Mouse (Mus musculus) neural tube, embryonic 14.5 days (tissue): ENCODE results near the gene Dennd4c. TPM values are rescaled to one million over a fixed set of nuclear protein-coding genes. Genes with fewer than 3 reads are reported as not detected.

Source experiments
- ATAC-seq: fragments of 200-750 bp; cut with Nextera tagmentation; 2 replicates; pipeline ENCODE4 v1.8.0; 2017; ENCODE audit warnings: low read depth, mild to moderate bottlenecking, moderate TSS enrichment, moderate library complexity
- H3K27ac ChIP-seq: fragments of 300-500 bp; sonication (generic); 2 replicates; pipeline ENCODE4 v1.5.1; 2014; ENCODE audit warnings: low read depth, mild to moderate bottlenecking, control low read depth, low read length, moderate library complexity, mixed read lengths
- H3K27me3 ChIP-seq: fragments of 300-500 bp; sonication (generic); 2 replicates; pipeline ENCODE4 v1.6.1; 2014; ENCODE audit warnings: low read length; ENCODE audit not compliant: control insufficient read depth, insufficient read depth
- H3K36me3 ChIP-seq: fragments of 300-500 bp; sonication (generic); 2 replicates; pipeline ENCODE4 v1.6.1; 2014; ENCODE audit warnings: low read length, mixed read lengths; ENCODE audit not compliant: control insufficient read depth, insufficient read depth
- H3K4me1 ChIP-seq: fragments of 300-500 bp; sonication (generic); 2 replicates; pipeline ENCODE4 v1.6.1; 2014; ENCODE audit warnings: low read length; ENCODE audit not compliant: control insufficient read depth, insufficient read depth
- H3K4me2 ChIP-seq: fragments of 300-500 bp; sonication (generic); 2 replicates; pipeline ENCODE4 v1.6.1; 2014; ENCODE audit warnings: mild to moderate bottlenecking, low read depth, low read length, control low read depth
- H3K4me3 ChIP-seq: fragments of 300-500 bp; sonication (generic); 2 replicates; pipeline ENCODE4 v1.5.1; 2014; ENCODE audit warnings: low read depth, low read length, control low read depth, mixed read lengths
- H3K9ac ChIP-seq: fragments of 300-500 bp; sonication (generic); replicated peaks from 2 replicates; pipeline ENCODE4 v1.6.1; 2014; ENCODE audit warnings: low read depth, mild to moderate bottlenecking, control low read depth, low read length, mixed read lengths
- H3K9me3 ChIP-seq: fragments of 300-500 bp; sonication (generic); 2 replicates; pipeline ENCODE4 v1.6.1; 2016; ENCODE audit warnings: low read length; ENCODE audit not compliant: control insufficient read depth
- WGBS: fragments of 180-500 bp; shearing (Covaris S2); extraction: QIAGEN DNeasy Blood & Tissue Kit; methylation state at CpG from one replicate; pipeline ENCODE4 v1.1.7; 2014; 5-methylcytosine and 5-hydroxymethylcytosine counted together
- polyA plus RNA-seq: library from polyadenylated mRNA; unstranded; fragments of >200 nt; fragmentation: Nextera tagmentation; extraction: Ambion mirVana; gene quantifications from 2 replicates; pipeline ENCODE4 v1.2.1, GENCODE M21; 2014

The Dennd4c gene
- polyA plus RNA-seq, 1 experiment from 2014 or later, result 4.3 TPM

DNA sequence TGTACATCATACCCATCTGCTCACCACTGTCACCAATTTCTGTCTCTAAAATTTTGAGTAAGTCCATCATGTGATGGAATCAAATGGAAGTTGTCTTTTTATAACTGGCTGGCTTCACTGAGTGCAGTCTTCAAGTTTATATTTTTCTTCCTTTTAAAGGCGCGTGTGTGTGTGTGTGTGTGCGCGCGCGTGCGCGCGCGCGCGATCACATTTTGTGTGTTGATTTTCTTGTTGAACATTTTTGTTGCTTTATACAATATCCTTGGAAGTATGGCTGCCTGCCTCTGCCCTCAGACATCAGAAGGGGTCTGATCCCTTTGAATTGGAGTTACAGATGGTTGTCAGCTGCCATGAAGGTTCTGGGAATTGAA is 109.7 kb downstream of the Dennd4c start:
- H3K9ac ChIP-seq, result peak overlapping the region; percentile 100
- H3K27ac ChIP-seq, result peak overlapping the region; percentile 95
- H3K9me3 ChIP-seq, result no peaks in the 10 kb centered on the region
- 57% methylated on average over 12 of the region's 12 CpGs for WGBS
- peak overlapping the region; percentile 96 for H3K4me3 ChIP-seq
- peak overlapping the region; percentile 69 for H3K4me2 ChIP-seq
- no peak for ATAC-seq
- H3K4me1 ChIP-seq, result peaks cover 14% of the 10 kb centered on the region
- 0 out of 2 replicates have a peak, but pooled peaks cover 2% of the 10 kb centered on the region for H3K27me3 ChIP-seq
- peaks cover 22% of the 10 kb centered on the region for H3K36me3 ChIP-seq

- H3K4me1 ChIP-seq, result no peaks in the 10 kb centered on the region
- H3K27me3 ChIP-seq, result no peaks in the 10 kb centered on the region
- H3K4me3 ChIP-seq, result no peak overlapping the region
- H3K9me3 ChIP-seq, result no peaks in the 10 kb centered on the region
- 83% methylated on average over 5 of the region's 5 CpGs for WGBS
- no peak overlapping the region for H3K4me2 ChIP-seq
- no peak overlapping the region for H3K27ac ChIP-seq
- no peak overlapping the region for H3K9ac ChIP-seq
- ATAC-seq, result no peak
- H3K36me3 ChIP-seq, result no peaks in the 10 kb centered on the region
Measured at GRCm38 (mm10) chr4:86864087-86864486, 115.7 kb downstream of the Dennd4c start.

- H3K27ac ChIP-seq, result no peak overlapping the region
- no peaks in the 10 kb centered on the region for H3K9me3 ChIP-seq
- no peak overlapping the region for H3K9ac ChIP-seq
- H3K36me3 ChIP-seq, result no peaks in the 10 kb centered on the region
- peaks cover 3% of the 10 kb centered on the region; the same call in 1 of the 2 replicates for H3K27me3 ChIP-seq
- no peak overlapping the region for H3K4me2 ChIP-seq
- no peak for ATAC-seq
- H3K4me1 ChIP-seq, result no peaks in the 10 kb centered on the region; the same call in 1 of the 2 replicates
- no peak overlapping the region for H3K4me3 ChIP-seq
Measured at GRCm38 (mm10) chr4:86871988-86872387, 123.6 kb downstream of the Dennd4c start.

DNA sequence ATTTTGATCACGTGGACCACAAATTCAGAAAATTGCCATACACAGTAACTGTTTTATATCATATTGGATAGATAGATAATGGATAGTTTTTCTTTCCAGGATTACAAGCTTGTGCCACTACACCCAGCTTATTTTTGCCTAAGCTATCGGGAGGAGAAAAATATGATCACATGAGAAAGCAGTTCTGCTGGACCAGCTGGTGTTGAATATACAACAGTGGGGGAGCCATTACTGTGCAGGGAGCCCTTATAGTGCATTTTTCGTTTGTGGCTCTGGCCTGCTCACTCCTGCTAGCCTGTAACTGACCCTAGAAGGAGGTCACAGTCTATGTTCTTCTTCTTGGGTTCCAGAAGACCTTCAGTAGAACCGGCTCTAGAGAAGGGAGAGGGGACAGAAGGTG is 124.7 kb downstream of the Dennd4c start:
- ATAC-seq, result no peak
- H3K9ac ChIP-seq, result no peak overlapping the region

GRCm38 (mm10) chr4:86874146-86874847 is 125.9 kb downstream of the Dennd4c start, which contains the start of gene Acer2:
Acer2 (plus strand) TSS chr4:86874396.
- Histone ChIP-seq H3K36me3 (no peaks in the 10 kb centered on the region), H3K9ac (peak within 1 kb of the TSS; percentile 64), H3K4me2 (peak within 1 kb of the TSS; percentile 87), H3K9me3 (no peaks in the 10 kb centered on the region), H3K27me3 (peaks cover 3% of the 10 kb centered on the region; the same call in 1 of the 2 replicates), H3K4me3 (peak within 1 kb of the TSS; percentile 57), H3K27ac (0 out of 2 replicates have a peak within 1 kb of the TSS, but pooled peaks have one; percentile 34), H3K4me1 (no peaks in the 10 kb centered on the region; the same call in 1 of the 2 replicates)
- ATAC-seq, result peak; percentile 96
- WGBS, result under 1% methylated on average over 52 of the region's 60 CpGs

More for the DNA sequence above, 124.7 kb downstream of the Dennd4c start:
- Histone ChIP-seq H3K27me3 (peaks cover 3% of the 10 kb centered on the region; the same call in 1 of the 2 replicates), H3K4me1 (no peaks in the 10 kb centered on the region; the same call in 1 of the 2 replicates), H3K9me3 (no peaks in the 10 kb centered on the region), H3K27ac (no peak overlapping the region), H3K4me2 (no peak overlapping the region), H3K4me3 (no peak overlapping the region), H3K36me3 (no peaks in the 10 kb centered on the region)
- 50% methylated on average over 4 of the region's 4 CpGs for WGBS

DNA sequence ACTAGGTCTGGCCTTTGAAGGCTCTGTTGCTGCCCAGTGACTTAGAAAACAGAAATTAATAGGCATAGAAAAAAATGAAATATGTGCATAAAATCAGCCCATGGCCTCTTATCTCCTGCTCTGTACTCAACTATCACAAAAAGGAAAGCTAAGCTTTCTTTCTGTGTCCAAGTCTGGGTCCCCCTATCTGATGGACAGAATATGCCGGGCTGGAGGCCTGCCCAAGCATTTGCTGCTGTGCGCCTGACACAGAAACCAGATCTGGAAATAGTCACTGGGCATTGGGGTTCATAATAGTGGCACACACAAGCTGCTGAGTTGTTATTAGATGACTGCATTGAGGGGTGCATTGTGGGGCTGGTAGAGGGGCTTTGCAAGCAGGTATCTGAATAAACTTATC is 131.1 kb downstream of the Dennd4c start:
- Histone ChIP-seq H3K4me1 (no peaks in the 10 kb centered on the region; the same call in 1 of the 2 replicates), H3K9me3 (no peaks in the 10 kb centered on the region), H3K4me2 (no peak overlapping the region), H3K27me3 (no peaks in the 10 kb centered on the region), H3K4me3 (no peak overlapping the region), H3K27ac (no peak overlapping the region), H3K9ac (no peak overlapping the region), H3K36me3 (no peaks in the 10 kb centered on the region)
- 95% methylated on average over 2 of the region's 2 CpGs for WGBS
- no peak for ATAC-seq

DNA sequence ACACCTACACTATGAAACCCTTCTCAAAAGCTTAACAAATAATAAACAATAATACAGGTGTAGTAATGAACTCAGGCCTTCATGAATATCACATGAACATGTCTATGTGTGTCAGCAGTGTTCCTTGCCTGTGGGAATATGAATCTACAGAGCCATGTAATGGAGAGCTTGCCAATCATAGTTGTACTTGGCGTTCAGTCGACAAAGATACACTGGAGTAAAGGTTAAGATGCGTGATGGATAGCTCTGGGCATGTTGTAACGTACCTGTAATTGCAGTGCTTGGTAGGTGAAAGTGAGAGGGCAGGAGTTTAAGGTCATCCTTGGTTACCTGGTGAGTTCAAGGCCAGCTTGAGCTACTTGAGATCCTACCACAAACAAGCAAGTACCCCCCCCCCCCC is 132.8 kb downstream of the Dennd4c start:
- no peak overlapping the region for H3K9ac ChIP-seq
- no peak overlapping the region for H3K4me2 ChIP-seq
- no peak overlapping the region for H3K27ac ChIP-seq
- no peak for ATAC-seq
- no peak overlapping the region for H3K4me3 ChIP-seq
- no peaks in the 10 kb centered on the region for H3K36me3 ChIP-seq
- H3K9me3 ChIP-seq, result no peaks in the 10 kb centered on the region
- H3K27me3 ChIP-seq, result no peaks in the 10 kb centered on the region
- no peaks in the 10 kb centered on the region for H3K4me1 ChIP-seq
- 86% methylated on average over 4 of the region's 4 CpGs for whole genome bisulfite sequencing

- H3K9ac ChIP-seq, result no peak overlapping the region
- no peak overlapping the region for H3K4me2 ChIP-seq
- H3K4me1 ChIP-seq, result no peaks in the 10 kb centered on the region
- no peaks in the 10 kb centered on the region for H3K9me3 ChIP-seq
- no peaks in the 10 kb centered on the region for H3K27me3 ChIP-seq
- WGBS, result 62% methylated on average over 2 of the region's 2 CpGs
- H3K36me3 ChIP-seq, result no peaks in the 10 kb centered on the region
- H3K27ac ChIP-seq, result no peak overlapping the region
- ATAC-seq, result no peak
- no peak overlapping the region for H3K4me3 ChIP-seq
Measured at GRCm38 (mm10) chr4:86882413-86882812, 134.1 kb downstream of the Dennd4c start.

DNA sequence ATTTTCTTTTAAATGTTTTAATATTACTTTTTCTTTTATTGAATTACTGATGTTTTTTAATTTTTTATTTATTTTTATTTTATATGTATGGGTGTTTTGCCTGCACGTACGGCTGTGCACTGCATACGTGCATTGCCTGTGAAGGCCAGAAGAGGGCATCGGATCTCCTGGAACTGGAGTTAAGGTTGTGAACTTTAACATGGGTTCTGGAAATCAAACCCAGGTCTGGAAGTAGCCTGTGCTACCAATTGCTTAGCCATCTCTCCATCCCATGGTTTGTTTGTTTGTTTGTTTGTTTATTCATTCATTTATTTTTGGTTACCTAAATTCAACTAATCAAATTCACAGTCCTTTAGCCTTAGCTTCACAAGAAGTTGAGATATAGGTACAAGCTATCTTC is 136.6 kb downstream of the Dennd4c start:
- no peak overlapping the region for H3K9ac ChIP-seq
- no peak overlapping the region for H3K27ac ChIP-seq
- no peaks in the 10 kb centered on the region for H3K27me3 ChIP-seq
- no peaks in the 10 kb centered on the region for H3K36me3 ChIP-seq
- no peak overlapping the region for H3K4me3 ChIP-seq
- H3K4me2 ChIP-seq, result no peak overlapping the region
- H3K9me3 ChIP-seq, result no peaks in the 10 kb centered on the region
- H3K4me1 ChIP-seq, result no peaks in the 10 kb centered on the region
- ATAC-seq, result no peak
- 43% methylated on average over 4 of the region's 4 CpGs for WGBS
